Mouse (Mus musculus) neural tube, embryonic 10.5 days (tissue): Measurements from ENCODE around the gene Atg10.

Experiments used
- DNase-seq: peaks from one replicate; pipeline ENCODE4 v3.0.0-alpha.2; 2017; ENCODE audit warnings: low spot score; ENCODE audit errors: extremely low spot score

The Atg10 gene

GRCm38 (mm10) chr13:91178428-91179160 lies 45.2 kb downstream of the Atg10 start:
- no peak for DNase-seq

GRCm38 (mm10) chr13:91175347-91175746 lies 48.4 kb downstream of the Atg10 start:
- DNase-seq, result no peak

GRCm38 (mm10) chr13:91171766-91172491 lies 51.8 kb downstream of the Atg10 start:
- DNase-seq, result no peak

GRCm38 (mm10) chr13:91171205-91171604 lies 52.6 kb downstream of the Atg10 start:
- DNase-seq, result no peak

- DNase-seq, result no peak
Observed at GRCm38 (mm10) chr13:91169529-91170319, 54.0 kb downstream of the Atg10 start.

- DNase-seq, result no peak
Observed at GRCm38 (mm10) chr13:91168486-91168885, 55.3 kb downstream of the Atg10 start.

- DNase-seq, result no peak
Observed at GRCm38 (mm10) chr13:91167561-91167960, 56.2 kb downstream of the Atg10 start.

GRCm38 (mm10) chr13:91166286-91166685 lies 57.5 kb downstream of the Atg10 start:
- no peak for DNase-seq

- DNase-seq, result no peak
Observed at GRCm38 (mm10) chr13:91165200-91165599, 58.6 kb downstream of the Atg10 start.

- DNase-seq, result no peak
Observed at GRCm38 (mm10) chr13:91163292-91163691, 60.5 kb downstream of the Atg10 start.

- DNase-seq, result no peak
Observed at GRCm38 (mm10) chr13:91162452-91162851, 61.3 kb downstream of the Atg10 start.

GRCm38 (mm10) chr13:91160616-91161015 lies 63.2 kb downstream of the Atg10 start:
- DNase-seq, result no peak

GRCm38 (mm10) chr13:91159881-91160280 lies 63.9 kb downstream of the Atg10 start:
- DNase-seq, result no peak

- DNase-seq, result no peak
Observed at GRCm38 (mm10) chr13:91157941-91158340, 65.8 kb downstream of the Atg10 start.

- DNase-seq, result no peak
Observed at GRCm38 (mm10) chr13:91157429-91157828, 66.3 kb downstream of the Atg10 start.

- DNase-seq, result no peak
Observed at GRCm38 (mm10) chr13:91156949-91157348, 66.8 kb downstream of the Atg10 start.

- no peak for DNase-seq
Observed at GRCm38 (mm10) chr13:91156308-91156707, 67.5 kb downstream of the Atg10 start.

GRCm38 (mm10) chr13:91155429-91156207 lies 68.2 kb downstream of the Atg10 start:
- DNase-seq, result no peak

- no peak for DNase-seq
Observed at GRCm38 (mm10) chr13:91154622-91155021, 69.1 kb downstream of the Atg10 start.

- DNase-seq, result no peak
Observed at GRCm38 (mm10) chr13:91136337-91136736, 87.4 kb downstream of the Atg10 start.

- DNase-seq, result no peak
Observed at GRCm38 (mm10) chr13:91133334-91133890, 90.4 kb downstream of the Atg10 start.
